Mouse (Mus musculus): ENCODE data around the gene Eif2s1. TPM values are rescaled to one million over a fixed set of nuclear protein-coding genes. Genes with fewer than 3 reads are reported as not detected.

Eif2s1 gene
- polyA plus RNA-seq, 1 experiment from 2014 or later: 280 TPM

DNA sequence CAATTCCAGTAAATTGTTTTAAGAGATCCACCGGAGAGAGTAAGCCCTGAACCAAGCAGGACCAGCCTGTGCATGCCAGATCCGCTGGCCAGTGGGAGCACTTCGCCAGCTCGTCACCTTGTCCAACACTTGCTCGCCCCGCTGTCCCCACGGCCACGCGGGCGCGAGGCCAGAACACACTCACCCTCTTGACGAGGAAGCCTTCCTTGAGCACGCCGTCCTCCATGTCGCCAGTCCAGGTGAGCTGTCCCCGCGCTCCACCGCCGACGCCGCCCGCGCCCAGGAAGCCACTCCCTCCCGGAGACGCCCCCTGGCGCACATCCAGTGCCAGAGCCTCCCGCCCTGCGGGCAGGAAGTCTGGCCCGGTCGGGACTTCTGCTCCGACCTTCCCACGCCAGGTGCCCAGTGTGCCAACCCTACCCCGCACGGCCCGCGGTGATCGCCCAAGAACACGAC lies 45.1 kb downstream of the Eif2s1 start, which contains the start of gene Plek2:
Gene Plek2 (minus strand): TSS at position 258 of the 456 bp plus-strand sequence.
- Histone ChIP-seq H3K9ac (ENCODE audit: low read length) (peak within 1 kb of the TSS; percentile 38), H3K4me2 (ENCODE audit: low read depth) (peak within 1 kb of the TSS; percentile 78), H3K9me3 (ENCODE audit: control insufficient read depth, low read length) (no peaks in the 10 kb centered on the region), H3K4me1 (ENCODE audit: control insufficient read depth, insufficient read depth, low read length) (no peaks in the 10 kb centered on the region), H3K27me3 (ENCODE audit: control insufficient read depth, insufficient read depth, low read length) (peaks cover 21% of the 10 kb centered on the region), H3K4me3 (ENCODE audit: low read depth, low read length) (peak within 1 kb of the TSS; percentile 34), H3K27ac (ENCODE audit: low read depth, low read length) (no peak within 1 kb of the TSS), H3K36me3 (ENCODE audit: control insufficient read depth, insufficient read depth, low read length) (no peaks in the 10 kb centered on the region)
- DNase-seq (ENCODE audit: low spot score) (peak; percentile 67), ATAC-seq (ENCODE audit: insufficient read depth, low FRiP score, low TSS enrichment) (no peak)
- WGBS: 1% methylated on average over 37 of the region's 38 CpGs

DNA sequence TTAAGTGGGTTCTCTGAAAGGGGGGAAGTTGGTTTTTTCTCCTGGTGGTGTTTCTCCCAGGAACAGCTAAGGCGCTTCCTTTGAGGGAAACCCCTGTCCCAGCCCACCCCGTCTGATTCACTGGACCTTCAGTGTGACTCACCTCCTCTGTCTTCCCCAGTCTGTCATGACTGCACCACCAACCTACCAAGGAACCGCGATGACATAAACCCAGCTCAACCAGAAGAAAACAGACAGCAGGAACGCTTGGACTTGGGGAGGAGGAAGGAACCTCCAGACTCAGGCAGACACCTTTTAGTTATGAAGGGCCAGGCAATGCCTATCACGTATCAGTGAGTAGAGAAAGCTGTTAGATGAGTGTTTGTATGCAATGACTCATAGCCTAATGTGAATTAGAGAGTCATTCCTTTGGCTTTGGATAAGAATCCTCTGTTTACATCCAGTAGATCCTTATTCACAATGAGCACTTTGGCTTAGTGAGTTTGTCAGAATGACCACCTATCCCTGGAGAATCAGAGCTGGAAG lies 46.5 kb downstream of the Eif2s1 start:
- H3K27ac ChIP-seq (ENCODE audit: low read depth, low read length): no peak overlapping the region
- H3K4me3 ChIP-seq (ENCODE audit: low read depth, low read length): no peak overlapping the region
- WGBS: 78% methylated on average over 6 of the region's 6 CpGs
- ATAC-seq (ENCODE audit: insufficient read depth, low FRiP score, low TSS enrichment) (no peak), DNase-seq (ENCODE audit: low spot score) (no peak)
- no peak overlapping the region for H3K4me2 ChIP-seq (ENCODE audit: low read depth)
- no peak overlapping the region for H3K9ac ChIP-seq (ENCODE audit: low read length)
- H3K27me3 ChIP-seq (ENCODE audit: control insufficient read depth, insufficient read depth, low read length): peaks cover 32% of the 10 kb centered on the region
- no peaks in the 10 kb centered on the region for H3K9me3 ChIP-seq (ENCODE audit: control insufficient read depth, low read length)
- H3K4me1 ChIP-seq (ENCODE audit: control insufficient read depth, insufficient read depth, low read length): no peaks in the 10 kb centered on the region
- no peaks in the 10 kb centered on the region for H3K36me3 ChIP-seq (ENCODE audit: control insufficient read depth, insufficient read depth, low read length)

DNA sequence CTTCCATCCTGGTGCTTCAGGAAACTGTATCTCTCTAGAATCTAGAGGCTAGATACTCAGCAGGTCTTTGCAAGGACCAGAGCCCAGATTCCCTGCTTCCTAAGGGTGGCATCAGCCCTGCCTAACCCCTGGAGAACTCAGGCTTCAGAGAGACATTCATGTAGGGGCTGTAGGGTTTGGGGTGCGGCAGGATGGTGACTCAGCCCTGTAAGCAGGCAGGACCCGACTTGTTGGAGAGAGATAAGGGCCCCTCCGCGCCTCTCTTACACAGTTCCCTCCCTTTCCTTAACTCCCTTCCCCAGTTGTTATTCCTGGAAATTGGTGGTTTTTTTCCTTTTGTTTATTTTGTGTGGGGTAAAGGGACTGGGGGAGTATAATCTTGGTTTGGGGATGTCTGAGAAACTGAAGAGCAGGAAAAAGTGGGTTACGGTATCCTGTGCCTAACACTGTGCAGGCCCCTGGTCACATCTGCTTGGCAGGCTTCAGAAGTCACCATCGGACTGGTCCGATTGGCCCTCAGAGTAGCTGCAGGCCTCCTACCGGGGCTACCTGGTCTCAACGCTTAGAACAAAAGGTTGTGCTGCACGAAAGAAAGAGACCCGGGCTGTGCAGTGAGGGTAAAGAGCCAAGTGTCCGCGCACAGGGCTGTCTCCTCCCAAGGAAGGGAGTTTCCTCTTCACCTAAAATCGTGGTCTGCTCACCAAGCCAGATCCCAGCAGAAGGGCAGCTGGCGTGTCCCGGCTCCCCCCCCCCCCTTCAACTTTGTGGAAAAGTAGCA lies 49.3 kb downstream of the Eif2s1 start:
- Histone ChIP-seq H3K36me3 (ENCODE audit: control insufficient read depth, insufficient read depth, low read length) (no peaks in the 10 kb centered on the region), H3K27ac (ENCODE audit: low read depth, low read length) (no peak overlapping the region), H3K27me3 (ENCODE audit: control insufficient read depth, insufficient read depth, low read length) (peaks cover 34% of the 10 kb centered on the region), H3K4me3 (ENCODE audit: low read depth, low read length) (peak overlapping the region; percentile 27; the same call in 1 of the 2 replicates), H3K9ac (ENCODE audit: low read length) (peak overlapping the region; percentile 20; the same call in 1 of the 2 replicates), H3K4me2 (ENCODE audit: low read depth) (peak overlapping the region; percentile 53; the same call in 1 of the 2 replicates), H3K4me1 (ENCODE audit: control insufficient read depth, insufficient read depth, low read length) (no peaks in the 10 kb centered on the region), H3K9me3 (ENCODE audit: control insufficient read depth, low read length) (no peaks in the 10 kb centered on the region)
- 15% methylated on average over 16 of the region's 16 CpGs for WGBS
- ATAC-seq (ENCODE audit: insufficient read depth, low FRiP score, low TSS enrichment): no peak
- DNase-seq (ENCODE audit: low spot score): peak; percentile 37

DNA sequence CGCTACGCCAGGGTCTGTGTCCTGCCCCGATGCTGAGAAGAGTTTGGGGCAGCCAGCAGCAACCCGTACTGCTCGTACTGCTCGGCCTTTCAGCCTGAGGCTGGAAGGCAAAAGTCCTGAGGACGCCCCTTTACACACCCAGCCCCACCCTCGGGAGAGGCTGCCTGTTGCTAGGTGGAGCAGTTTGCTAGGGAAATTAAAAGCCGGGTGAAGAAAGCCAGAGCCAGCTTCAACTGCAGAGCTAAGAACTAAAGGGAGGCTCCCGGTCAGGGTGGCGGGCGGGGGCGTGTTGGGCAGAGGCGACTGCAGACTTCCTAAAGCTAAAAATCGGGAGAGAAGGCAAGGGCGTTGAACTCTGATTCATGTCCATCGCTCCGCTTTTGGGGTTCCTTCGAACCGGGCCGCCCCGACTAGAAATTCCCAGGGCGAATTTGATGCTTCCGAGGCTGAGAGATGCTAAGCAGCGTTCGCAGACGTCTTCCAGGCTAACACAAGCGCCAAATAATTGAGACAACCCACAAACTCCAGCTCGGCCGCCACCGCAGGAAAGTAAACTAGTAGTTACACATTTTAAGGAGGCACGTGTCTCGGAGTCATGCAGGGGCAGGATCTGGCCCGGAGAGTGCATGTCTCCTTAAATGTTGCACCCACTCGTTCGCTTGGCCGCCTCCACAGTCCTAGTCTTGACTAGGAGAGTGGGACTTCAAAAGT lies 50.2 kb downstream of the Eif2s1 start:
- DNase-seq (ENCODE audit: low spot score): peak; percentile 60
- Histone ChIP-seq H3K4me1 (ENCODE audit: control insufficient read depth, insufficient read depth, low read length) (no peaks in the 10 kb centered on the region), H3K9ac (ENCODE audit: low read length) (peak overlapping the region; percentile 12), H3K36me3 (ENCODE audit: control insufficient read depth, insufficient read depth, low read length) (no peaks in the 10 kb centered on the region), H3K27me3 (ENCODE audit: control insufficient read depth, insufficient read depth, low read length) (peaks cover 34% of the 10 kb centered on the region), H3K27ac (ENCODE audit: low read depth, low read length) (no peak overlapping the region), H3K9me3 (ENCODE audit: control insufficient read depth, low read length) (no peaks in the 10 kb centered on the region), H3K4me2 (ENCODE audit: low read depth) (peak overlapping the region; percentile 53), H3K4me3 (ENCODE audit: low read depth, low read length) (peak overlapping the region; percentile 27)
- ATAC-seq (ENCODE audit: insufficient read depth, low FRiP score, low TSS enrichment): no peak
- WGBS: under 1% methylated on average over 37 of the region's 37 CpGs

DNA sequence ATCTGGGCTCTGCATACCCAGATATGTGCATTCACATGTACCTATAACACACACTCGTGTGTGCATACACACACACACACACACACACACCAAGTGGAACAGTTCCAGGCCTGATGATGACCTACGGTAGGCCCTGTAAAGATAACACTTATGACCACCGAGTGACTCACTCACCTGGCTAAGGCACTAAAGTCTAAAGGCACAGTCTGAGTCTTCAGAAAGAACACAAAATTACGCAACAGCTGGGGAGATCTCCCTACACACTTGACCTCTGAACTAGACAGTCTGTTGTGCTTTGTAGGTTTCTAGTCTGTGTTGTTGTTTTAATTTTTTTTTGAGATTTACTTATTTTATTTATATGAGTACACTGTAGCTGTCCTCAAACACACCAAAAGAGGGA lies 52.8 kb downstream of the Eif2s1 start:
- Histone ChIP-seq H3K27ac (ENCODE audit: low read depth, low read length) (no peak overlapping the region), H3K9me3 (ENCODE audit: control insufficient read depth, low read length) (no peaks in the 10 kb centered on the region), H3K4me3 (ENCODE audit: low read depth, low read length) (no peak overlapping the region), H3K36me3 (ENCODE audit: control insufficient read depth, insufficient read depth, low read length) (no peaks in the 10 kb centered on the region), H3K4me2 (ENCODE audit: low read depth) (no peak overlapping the region), H3K27me3 (ENCODE audit: control insufficient read depth, insufficient read depth, low read length) (peaks cover 30% of the 10 kb centered on the region), H3K4me1 (ENCODE audit: control insufficient read depth, insufficient read depth, low read length) (no peaks in the 10 kb centered on the region), H3K9ac (ENCODE audit: low read length) (no peak overlapping the region)
- DNase-seq (ENCODE audit: low spot score) (no peak), ATAC-seq (ENCODE audit: insufficient read depth, low FRiP score, low TSS enrichment) (no peak)
- 93% methylated on average over 4 of the region's 4 CpGs for WGBS

DNA sequence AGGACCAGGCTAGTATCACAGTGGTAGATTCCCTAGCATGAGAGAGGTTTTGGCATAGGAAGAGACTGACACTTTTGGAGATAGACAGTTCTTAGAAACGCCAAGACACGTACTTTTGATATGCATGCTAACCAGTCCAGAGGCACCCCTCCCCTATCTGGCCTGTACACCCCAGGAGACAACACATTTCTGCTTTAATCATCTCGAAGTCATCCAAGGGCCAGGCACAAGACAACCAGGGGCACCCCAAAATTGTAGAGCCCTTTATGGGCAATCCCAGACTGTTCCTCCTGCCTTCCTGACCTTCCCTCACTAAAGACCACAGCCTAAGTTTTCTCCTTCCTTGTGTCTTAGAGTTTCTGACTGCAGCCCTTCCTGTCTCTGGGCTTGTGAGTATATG lies 53.9 kb downstream of the Eif2s1 start:
- H3K9ac ChIP-seq (ENCODE audit: low read length): no peak overlapping the region
- WGBS: 79% methylated on average over 3 of the region's 3 CpGs
- peaks cover 24% of the 10 kb centered on the region for H3K27me3 ChIP-seq (ENCODE audit: control insufficient read depth, insufficient read depth, low read length)
- DNase-seq (ENCODE audit: low spot score) (no peak), ATAC-seq (ENCODE audit: insufficient read depth, low FRiP score, low TSS enrichment) (no peak)
- H3K36me3 ChIP-seq (ENCODE audit: control insufficient read depth, insufficient read depth, low read length): no peaks in the 10 kb centered on the region
- H3K4me2 ChIP-seq (ENCODE audit: low read depth): no peak overlapping the region
- no peaks in the 10 kb centered on the region for H3K9me3 ChIP-seq (ENCODE audit: control insufficient read depth, low read length)
- H3K4me1 ChIP-seq (ENCODE audit: control insufficient read depth, insufficient read depth, low read length): no peaks in the 10 kb centered on the region
- no peak overlapping the region for H3K27ac ChIP-seq (ENCODE audit: low read depth, low read length)
- no peak overlapping the region for H3K4me3 ChIP-seq (ENCODE audit: low read depth, low read length)

DNA sequence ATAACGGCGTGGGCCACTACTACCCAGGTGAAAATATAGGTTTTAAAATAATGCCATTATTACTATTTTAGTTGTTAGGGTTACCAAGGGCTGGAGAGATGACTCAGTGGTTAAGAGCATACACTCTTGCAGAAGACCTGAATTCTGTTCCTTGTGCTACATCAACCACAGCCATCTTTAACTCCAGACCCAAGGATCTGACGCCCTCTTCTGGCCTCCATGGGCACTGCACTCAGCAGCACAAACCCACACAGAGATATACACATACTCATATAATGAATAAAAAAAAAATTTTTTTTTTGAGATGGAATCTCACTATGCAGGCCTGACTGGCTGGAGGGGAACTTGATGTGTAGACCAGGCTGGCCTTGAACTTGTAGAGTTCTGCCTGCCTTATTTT lies 54.7 kb downstream of the Eif2s1 start:
- Histone ChIP-seq H3K27me3 (ENCODE audit: control insufficient read depth, insufficient read depth, low read length) (peaks cover 17% of the 10 kb centered on the region), H3K27ac (ENCODE audit: low read depth, low read length) (no peak overlapping the region), H3K4me1 (ENCODE audit: control insufficient read depth, insufficient read depth, low read length) (no peaks in the 10 kb centered on the region), H3K9ac (ENCODE audit: low read length) (no peak overlapping the region), H3K4me2 (ENCODE audit: low read depth) (no peak overlapping the region), H3K9me3 (ENCODE audit: control insufficient read depth, low read length) (no peaks in the 10 kb centered on the region), H3K4me3 (ENCODE audit: low read depth, low read length) (no peak overlapping the region), H3K36me3 (ENCODE audit: control insufficient read depth, insufficient read depth, low read length) (no peaks in the 10 kb centered on the region)
- ATAC-seq (ENCODE audit: insufficient read depth, low FRiP score, low TSS enrichment) (no peak), DNase-seq (ENCODE audit: low spot score) (no peak)
- 75% methylated on average over 3 of the region's 3 CpGs for WGBS

DNA sequence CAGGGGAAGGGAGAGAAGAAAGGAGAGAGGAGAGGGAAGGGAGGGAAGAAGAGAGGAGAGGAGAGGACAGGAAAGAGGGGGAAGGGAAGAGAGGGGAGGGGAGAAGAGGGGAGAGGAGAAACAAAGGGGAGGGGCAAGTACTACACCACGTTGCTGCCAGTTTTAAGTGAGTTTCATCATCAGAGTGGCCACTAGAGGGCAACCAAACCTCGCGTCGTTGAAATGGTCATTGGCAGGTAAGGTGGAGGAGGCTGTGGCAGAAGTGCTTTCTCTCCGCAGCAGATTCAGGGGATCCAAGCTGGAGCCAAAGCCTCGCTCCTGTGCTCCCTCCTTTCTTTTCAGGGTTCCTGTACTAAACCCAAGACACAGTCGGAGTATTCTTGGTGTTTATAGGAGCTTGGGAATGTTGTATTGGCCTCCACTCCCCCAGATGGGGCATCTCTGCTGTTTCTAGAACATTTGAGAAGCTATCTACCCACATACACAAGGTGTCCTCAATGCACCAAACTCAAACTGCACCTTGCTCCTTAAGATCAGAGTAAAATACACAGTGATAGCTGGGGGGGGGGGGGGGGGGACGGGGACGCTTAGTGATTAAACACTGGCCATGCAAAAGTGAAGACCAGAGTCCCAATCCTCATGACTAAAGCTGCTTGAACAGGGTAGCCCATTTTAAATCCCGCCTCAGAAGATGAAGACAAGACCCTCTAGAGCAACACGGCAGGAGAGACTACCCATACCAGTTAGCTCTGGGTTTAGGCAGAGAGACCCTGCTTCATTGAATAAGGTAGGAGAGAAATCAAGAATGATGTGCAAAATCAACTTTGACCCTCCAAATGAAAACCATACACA lies 56.8 kb downstream of the Eif2s1 start:
- Histone ChIP-seq H3K4me3 (ENCODE audit: low read depth, low read length) (no peak overlapping the region), H3K27ac (ENCODE audit: low read depth, low read length) (no peak overlapping the region)

More for the DNA sequence above, 56.8 kb downstream of the Eif2s1 start:
- H3K4me2 ChIP-seq (ENCODE audit: low read depth): no peak overlapping the region
- no peak overlapping the region for H3K9ac ChIP-seq (ENCODE audit: low read length)
- 19% methylated on average over 11 of the region's 11 CpGs for WGBS
- no peaks in the 10 kb centered on the region for H3K9me3 ChIP-seq (ENCODE audit: control insufficient read depth, low read length)
- no peak; the same call in none of the 2 replicates for ATAC-seq (ENCODE audit: insufficient read depth, low FRiP score, low TSS enrichment)
- H3K36me3 ChIP-seq (ENCODE audit: control insufficient read depth, insufficient read depth, low read length): no peaks in the 10 kb centered on the region
- H3K4me1 ChIP-seq (ENCODE audit: control insufficient read depth, insufficient read depth, low read length): no peaks in the 10 kb centered on the region
- peaks cover 2% of the 10 kb centered on the region; the same call in 1 of the 2 replicates for H3K27me3 ChIP-seq (ENCODE audit: control insufficient read depth, insufficient read depth, low read length)
- peak; percentile 86 for DNase-seq (ENCODE audit: low spot score)
